Mouse (Mus musculus): Measurements from ENCODE around the gene Exd1.

DNA sequence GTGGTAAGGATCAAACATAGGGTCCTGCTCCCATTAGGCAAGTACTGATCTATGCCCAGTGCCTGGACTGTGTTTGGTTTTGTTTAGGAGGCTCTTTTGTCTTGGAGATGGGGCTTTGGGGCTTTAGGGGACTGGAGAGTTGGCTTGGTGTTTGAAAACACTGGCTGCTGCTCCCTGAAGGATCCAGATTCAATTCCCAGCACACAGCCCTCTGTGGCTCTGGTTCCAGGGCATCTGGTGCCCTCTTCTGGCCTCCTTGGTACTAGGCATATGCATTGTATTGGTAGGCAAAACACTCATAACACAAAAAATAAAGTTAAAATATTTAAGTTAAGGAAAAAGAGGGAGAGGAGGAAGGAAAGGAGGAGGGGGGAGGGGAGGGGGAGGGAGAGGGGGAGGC is 40.3 kb downstream of the Exd1 start:
- TF ChIP-seq CTCF (IDR thresholded peaks at IDR 0.05; ENCODE audit: low read depth) (peak; percentile 22; the same call in 1 of the 2 replicates), EP300 (IDR thresholded peaks at IDR 0.05; ENCODE audit: low read depth) (no peak)

Measured in heart, postnatal 0 days (tissue).